Mouse (Mus musculus): Measurements from ENCODE around the gene Txlna. TPM values are rescaled to one million over a fixed set of nuclear protein-coding genes. Genes with fewer than 3 reads are reported as not detected.
A peak's percentile ranks its signal among the peaks of the same experiment; 100 is the strongest.

Gene Txlna
- total RNA-seq (2012; rRNA removed) = 51.8 and 68.2 TPM in 2 replicates
- 50.0 and 52.2 TPM in 2 replicates for total RNA-seq (2014; rRNA removed)
- 64.7 and 103 TPM in 2 replicates for polyA plus RNA-seq (2012; ENCODE audit: insufficient read length, low read depth)

DNA sequence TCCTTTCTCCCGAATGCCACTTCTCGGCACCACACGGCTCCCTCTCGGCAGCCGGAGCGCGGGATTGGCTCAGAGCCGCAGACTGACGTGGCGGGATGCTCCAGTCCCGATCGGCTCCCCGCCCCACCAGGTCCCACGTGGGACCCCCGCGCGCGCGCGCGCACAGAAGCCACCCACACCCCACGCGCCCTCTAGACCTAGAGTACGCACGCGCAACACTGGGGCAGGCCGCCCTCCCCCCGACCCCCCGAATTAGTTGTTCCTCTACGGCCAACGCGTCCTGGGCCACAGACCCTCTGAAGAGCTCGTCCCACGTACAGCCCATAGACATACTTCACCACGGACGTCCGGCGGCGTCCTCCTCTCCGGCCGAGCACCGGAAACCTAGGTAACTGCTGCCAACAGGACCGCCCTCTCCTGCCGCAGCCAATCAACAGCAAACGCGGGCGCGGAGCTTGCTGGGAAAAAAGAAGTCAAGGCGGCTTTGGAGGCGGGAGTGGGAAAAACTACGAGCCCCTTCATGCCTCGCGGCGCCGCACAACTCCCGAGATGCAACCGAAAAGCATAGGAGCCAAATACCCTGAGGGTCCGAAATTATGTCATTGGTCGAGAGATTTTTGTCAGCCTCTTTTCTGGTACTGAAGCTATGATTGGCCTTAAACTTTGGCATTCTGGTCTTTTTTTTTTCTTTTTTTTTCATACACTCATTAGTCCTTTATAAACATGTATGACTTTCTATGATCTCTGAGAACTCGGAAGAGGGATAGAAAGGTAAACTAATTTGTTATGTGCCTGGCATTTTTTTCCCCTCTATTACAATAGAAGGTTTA lies at the start of gene Txlna:
TSS of gene Txlna (minus strand) at position 428 of the 830 bp plus-strand sequence.
- Histone ChIP-seq H3K9me3 (replicated peaks; ENCODE audit: low read length) (no peaks in the 10 kb centered on the region), H3K27me3 (replicated peaks) (no peaks in the 10 kb centered on the region), H3K9ac (ENCODE audit: insufficient read depth, low read depth) (peak within 1 kb of the TSS; percentile 95), H3K27ac (ENCODE audit: insufficient read depth, low read depth) (peak within 1 kb of the TSS; percentile 78), H3K4me2 (ENCODE audit: insufficient read depth, low read depth, poor library complexity, severe bottlenecking) (peak within 1 kb of the TSS; percentile 90), H3K79me2 (replicated peaks; ENCODE audit: control insufficient read depth, extremely low read depth, insufficient read depth, poor library complexity, severe bottlenecking) (peaks cover 28% of the 10 kb centered on the region), H3K36me3 (replicated peaks in 1 of 2; ENCODE audit: control insufficient read depth in 1 of 2, insufficient read depth in 1 of 2, low read length in 1 of 2) (peaks cover 43 to 66% of the 10 kb centered on the region in 2 experiments), H3K4me3 (replicated peaks in 1 of 3; ENCODE audit: low read depth in 2 of 3, low read length in 2 of 3, poor library complexity in 1 of 3) (peak within 1 kb of the TSS; percentile 61 to 83 (median 76)), H3K4me1 (ENCODE audit: control insufficient read depth in 1 of 2, insufficient read depth in 2 of 2) (peaks cover 4 to 39% of the 10 kb centered on the region in 2 experiments)
- dilution Hi-C loops (cut with MboI; ENCODE audit: extremely low pct_ligation_motif_present, extremely low pct_unique_long_range_greater_than_20kb, low sequenced_read_pairs) (no loop called here), in situ Hi-C loops (cut with MboI; ENCODE audit: low pct_ligation_motif_present, low pct_unique_long_range_greater_than_20kb, low sequenced_read_pairs) (no loop called here)
- peak; percentile 98 for DNase-seq (ENCODE audit: extremely low read depth)
- TF ChIP-seq NRF1 (IDR thresholded peaks at IDR 0.05; ENCODE audit: low read depth, low read length) (peak; percentile 86), NELFE (IDR thresholded peaks at IDR 0.05; ENCODE audit: low read depth, low read length) (peak; percentile 96), RAD21 (IDR thresholded peaks at IDR 0.05; ENCODE audit: low read depth, low read length) (no peak), PAX5 (IDR thresholded peaks at IDR 0.05; ENCODE audit: low read length) (no peak), ZMIZ1 (IDR thresholded peaks at IDR 0.05; ENCODE audit: low read depth, low read length) (peak; percentile 81), EP300 (IDR thresholded peaks at IDR 0.05; ENCODE audit: low read length) (no peak), MAX (IDR thresholded peaks at IDR 0.05; ENCODE audit: low read length) (peak; percentile 73), ELF1 (IDR thresholded peaks at IDR 0.05; ENCODE audit: low read depth, low read length) (peak; percentile 80; the same call in 1 of the 2 replicates), JUND (conservative IDR thresholded peaks at IDR 0.05; ENCODE audit: low read depth, low read length) (0 out of 2 replicates have a peak, but pooled peaks have one; percentile 7), TCF12 (IDR thresholded peaks at IDR 0.05; ENCODE audit: low read depth, low read length) (peak; percentile 68), SIN3A (IDR thresholded peaks at IDR 0.05; ENCODE audit: low read length) (peak; percentile 72), ZKSCAN1 (IDR thresholded peaks at IDR 0.05; ENCODE audit: borderline replicate concordance, low read depth, low read length) (no peak), ZC3H11A (IDR thresholded peaks at IDR 0.05; ENCODE audit: low read depth, low read length) (no peak), POLR2AphosphoS2 (IDR thresholded peaks at IDR 0.05; ENCODE audit: low read depth, low read length) (peak; percentile 86), CHD1 (IDR thresholded peaks at IDR 0.05; ENCODE audit: low read depth, low read length) (0 out of 2 replicates have a peak, but pooled peaks have one; percentile 77), ZNF384 (IDR thresholded peaks at IDR 0.05; ENCODE audit: low read depth, low read length) (peak; percentile 94), MEF2A (IDR thresholded peaks at IDR 0.05; ENCODE audit: borderline replicate concordance, low read depth, low read length) (0 out of 2 replicates have a peak, but pooled peaks have one; percentile 44), E2F4 (IDR thresholded peaks at IDR 0.05; ENCODE audit: insufficient replicate concordance, low read depth, low read length) (no peak; the same call in 1 of the 2 replicates), ETS1 (conservative IDR thresholded peaks at IDR 0.05; ENCODE audit: low read depth, low read length) (peak; percentile 34; the same call in 1 of the 2 replicates), USF1 (IDR thresholded peaks at IDR 0.05; ENCODE audit: low read depth, low read length) (peak; percentile 68), CHD2 (IDR thresholded peaks at IDR 0.05; ENCODE audit: low read length) (peak; percentile 19; the same call in 1 of the 2 replicates), UBTF (IDR thresholded peaks at IDR 0.05; ENCODE audit: low read depth, low read length) (no peak), SMC3 (IDR thresholded peaks at IDR 0.05; ENCODE audit: low read depth, low read length) (no peak), IRF4 (IDR thresholded peaks at IDR 0.05; ENCODE audit: low read depth, low read length) (0 out of 2 replicates have a peak, but pooled peaks have one; percentile 15), TBP (conservative IDR thresholded peaks at IDR 0.05; ENCODE audit: low read depth, low read length) (peak; percentile 84), MXI1 (IDR thresholded peaks at IDR 0.05; ENCODE audit: low read depth, low read length) (peak; percentile 94), JUN (IDR thresholded peaks at IDR 0.05; ENCODE audit: insufficient read depth, low read depth, low read length) (no peak), POLR2A (IDR thresholded peaks at IDR 0.05; ENCODE audit: low read depth, low read length) (peak; percentile 98), MAFK (IDR thresholded peaks at IDR 0.05; ENCODE audit: insufficient replicate concordance, low read length) (no peak), GABPA (IDR thresholded peaks at IDR 0.05; ENCODE audit: insufficient replicate concordance, low read depth, low read length) (peak; percentile 49; the same call in 1 of the 2 replicates), CTCF (conservative IDR thresholded peaks at IDR 0.05 in 1 of 2, IDR thresholded peaks at IDR 0.05 in 1 of 2; ENCODE audit: low read depth in 2 of 2, low read length in 2 of 2) (no peak), KAT2A (IDR thresholded peaks at IDR 0.05; ENCODE audit: insufficient replicate concordance, low read length) (peak; percentile 90; the same call in 1 of the 2 replicates), HCFC1 (IDR thresholded peaks at IDR 0.05; ENCODE audit: low read depth, low read length) (peak; percentile 97), USF2 (conservative IDR thresholded peaks at IDR 0.05; ENCODE audit: low read depth, low read length) (no peak), MAZ (IDR thresholded peaks at IDR 0.05; ENCODE audit: low read depth, low read length) (0 out of 2 replicates have a peak, but pooled peaks have one; percentile 5), MYC (IDR thresholded peaks at IDR 0.05; ENCODE audit: low read depth, low read length) (no peak), RCOR1 (conservative IDR thresholded peaks at IDR 0.05; ENCODE audit: low read depth, low read length) (no peak)

All from CH12.LX (cell line).